Mouse (Mus musculus) heart, adult 2 months (tissue): ENCODE data around the gene Tceal1.

ENCODE experiments used
- CTCF ChIP-seq: fragments of 200-600 bp; IDR thresholded peaks from 2 replicates; pipeline ENCODE4 v1.8.1; 2022; ENCODE audit warnings: antibody characterized with exemption, mild to moderate bottlenecking, moderate library complexity
- EP300 ChIP-seq: fragments of 200-500 bp; IDR thresholded peaks from 2 replicates; pipeline ENCODE4 v1.6.1; 2011; ENCODE audit warnings: low read depth, low read length, control low read depth; ENCODE audit not compliant: insufficient read depth
- POLR2A ChIP-seq: fragments of 200-500 bp; IDR thresholded peaks from 2 replicates; pipeline ENCODE4 v1.6.1; 2011; ENCODE audit warnings: mild to moderate bottlenecking, low read depth, low read length, control low read depth; ENCODE audit not compliant: insufficient read depth

- TF ChIP-seq POLR2A = no peak
- no peak for TF ChIP-seq EP300
- no peak for TF ChIP-seq CTCF
These were observed 14.6 kb upstream of the Tceal1 start for GRCm38 (mm10) chrX:136693196-136693595.
